Mouse (Mus musculus) spleen, adult 2 months (tissue): ENCODE data around the gene Samd10.

ENCODE experiments used
- CTCF ChIP-seq: fragments of 200-500 bp; IDR thresholded peaks from 2 replicates; pipeline ENCODE4 v1.5.1; 2011; ENCODE audit warnings: mild to moderate bottlenecking, inconsistent platforms; ENCODE audit not compliant: insufficient read depth, insufficient read length, insufficient replicate concordance; ENCODE audit errors: extremely low read depth
- POLR2A ChIP-seq: fragments of 200-500 bp; IDR thresholded peaks from 2 replicates; pipeline ENCODE4 v1.6.1; 2011; ENCODE audit warnings: low read depth, low read length, inconsistent platforms

DNA sequence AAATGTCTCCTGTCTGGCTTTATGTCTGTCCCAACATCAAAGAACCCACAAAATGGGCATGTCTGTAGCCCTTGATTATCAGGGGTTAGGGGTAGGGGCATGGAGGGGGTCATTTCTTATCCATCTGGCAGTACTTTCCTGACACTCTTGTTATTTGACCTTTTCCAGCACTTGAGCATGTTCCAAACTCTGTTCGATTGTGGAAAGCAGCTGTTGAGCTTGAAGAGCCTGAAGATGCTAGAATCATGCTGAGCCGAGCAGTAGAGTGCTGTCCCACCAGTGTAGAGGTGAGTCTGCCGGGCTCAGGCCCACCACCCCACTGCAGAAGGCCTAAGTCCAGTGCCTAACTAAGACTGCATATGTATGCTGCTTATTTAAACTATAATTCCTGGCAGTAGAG, 36.9 kb upstream of the Samd10 start:
- TF ChIP-seq CTCF (no peak), POLR2A (no peak)
